Mouse (Mus musculus) retina, postnatal 7 days (tissue): ENCODE data around the gene Dnajc10.

Experiments
- DNase-seq: peaks from one replicate; pipeline ENCODE4 v3.0.0-alpha.2; 2012; ENCODE audit warnings: low read depth, low spot score

Dnajc10 gene

GRCm38 (mm10) chr2:80315242-80316161 is at the start of gene Dnajc10:
Gene Dnajc10, plus strand, starts transcription at chr2:80315466.
- peak; percentile 74 for DNase-seq

- peak; percentile 28 for DNase-seq
Observed at GRCm38 (mm10) chr2:80266894-80267293, 48.4 kb upstream of the Dnajc10 start.

DNA sequence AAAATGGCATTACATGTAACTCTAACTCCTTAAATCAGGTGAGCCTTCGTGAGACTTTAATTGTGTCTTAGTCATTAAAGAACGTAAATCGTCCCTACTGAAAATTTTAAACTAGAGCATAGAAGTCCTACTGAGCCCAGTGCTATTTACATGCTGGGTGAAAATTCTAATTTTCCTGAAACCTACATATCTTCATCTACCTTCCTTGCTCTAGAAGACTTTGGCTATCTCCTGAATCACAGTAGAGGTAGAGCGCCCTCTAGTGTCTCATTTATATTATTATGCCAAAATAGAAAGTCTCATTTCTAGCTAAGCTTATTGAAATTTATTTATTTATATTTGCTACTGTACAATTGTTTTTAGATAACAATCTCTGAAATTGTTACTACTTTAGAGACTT is 47.2 kb upstream of the Dnajc10 start:
- peak; percentile 32 for DNase-seq

GRCm38 (mm10) chr2:80271431-80271830 is 43.8 kb upstream of the Dnajc10 start:
- no peak for DNase-seq

DNA sequence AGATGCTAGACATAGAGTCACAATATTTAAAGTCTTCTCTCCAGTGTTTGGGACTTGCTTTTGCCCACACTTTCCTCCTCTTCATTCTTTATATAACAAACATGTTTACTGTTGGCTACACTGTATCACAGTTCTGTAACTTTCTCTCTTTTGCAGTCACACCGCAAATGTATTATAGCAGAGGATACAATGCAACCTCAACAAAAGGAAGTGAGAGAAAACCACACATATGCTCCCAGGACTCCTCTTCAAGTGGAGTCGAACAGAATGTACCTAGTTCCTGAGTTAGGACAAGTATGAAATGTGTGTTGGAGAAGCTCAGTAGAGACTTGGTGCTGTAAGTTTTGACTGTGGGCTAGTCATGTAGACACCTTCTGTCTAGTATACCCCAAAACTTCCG is 42.2 kb upstream of the Dnajc10 start:
- no peak for DNase-seq

GRCm38 (mm10) chr2:80273763-80274162 is 41.5 kb upstream of the Dnajc10 start:
- DNase-seq = no peak

DNA sequence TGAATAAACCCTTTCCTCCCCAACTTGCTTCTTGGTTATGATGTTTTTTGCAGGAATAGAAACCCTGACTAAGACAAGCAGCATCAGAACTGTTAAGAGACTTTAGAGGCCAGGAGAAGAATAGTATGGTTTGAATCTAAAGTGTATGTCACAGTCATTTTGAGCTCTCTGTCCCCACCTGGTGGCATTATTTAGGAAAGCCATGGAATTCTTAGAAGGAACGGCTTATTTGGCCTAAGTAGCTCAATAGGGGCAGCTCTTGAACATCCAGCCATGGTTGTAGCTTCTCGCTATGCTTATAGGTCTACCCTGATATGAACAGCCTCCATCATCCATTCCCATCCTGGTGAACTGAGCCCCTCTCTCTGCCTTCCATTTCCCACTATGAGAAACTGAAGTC is 40.1 kb upstream of the Dnajc10 start:
- DNase-seq = peak; percentile 40

DNA sequence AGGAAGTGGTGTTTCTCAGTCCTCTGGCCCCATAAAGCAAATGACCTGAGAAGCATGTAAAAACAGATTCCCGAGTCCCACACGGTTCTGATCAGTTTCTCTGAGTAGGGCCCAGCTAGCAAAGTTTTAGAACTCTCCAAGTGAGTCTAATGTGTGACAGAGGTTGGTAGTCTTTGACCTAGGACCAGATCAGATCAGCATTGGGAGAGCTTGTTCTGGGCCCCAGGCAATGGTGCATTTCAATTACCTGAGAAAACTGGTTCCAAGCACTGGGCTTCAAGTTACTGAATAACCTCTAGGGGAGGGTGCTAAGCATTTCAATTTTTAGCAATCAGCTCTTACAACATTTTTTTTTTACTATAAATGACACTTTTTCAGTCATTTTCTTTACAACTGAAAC is 33.1 kb upstream of the Dnajc10 start:
- DNase-seq = no peak

DNA sequence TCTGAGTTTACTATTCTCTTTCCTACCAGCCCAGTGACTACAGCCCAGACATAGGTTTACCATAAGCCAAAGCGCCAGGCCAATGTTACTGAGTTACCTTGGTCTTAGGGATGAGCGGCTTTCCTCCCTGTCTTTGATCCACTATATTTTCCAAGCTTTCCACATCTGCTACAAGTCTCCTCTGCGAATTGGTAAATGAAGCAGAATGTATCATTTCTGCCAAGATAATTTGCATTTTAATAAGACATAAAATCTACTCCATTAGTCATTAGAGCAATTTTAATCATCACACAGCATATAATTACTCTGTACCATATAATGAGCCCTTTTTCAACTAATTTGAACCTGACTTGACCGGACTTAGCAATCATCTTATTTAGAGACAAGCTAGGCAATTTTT is 28.9 kb upstream of the Dnajc10 start:
- no peak for DNase-seq

DNA sequence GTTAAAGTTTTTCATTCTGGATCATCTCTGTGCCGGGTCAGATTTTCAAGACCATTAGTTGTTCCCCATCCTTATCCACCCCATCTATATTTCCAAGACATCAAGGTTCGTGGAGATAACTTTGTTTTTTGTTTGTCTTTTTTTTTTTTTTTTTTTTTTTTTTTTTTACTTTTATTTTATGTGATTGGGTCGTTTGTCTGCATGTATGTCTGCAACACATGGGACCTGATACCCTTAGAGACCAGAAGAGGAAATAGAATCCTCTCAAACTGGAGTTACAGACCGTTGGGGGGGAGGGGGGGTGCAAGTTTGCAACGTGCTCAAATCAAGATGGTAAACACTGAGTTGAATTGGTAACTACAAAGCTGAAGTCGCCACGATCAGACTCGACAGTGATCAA is 23.1 kb upstream of the Dnajc10 start, which contains the start of gene Prdx6b:
Gene Prdx6b, plus strand, starts transcription at position 301 of the 400 bp plus-strand sequence.
- DNase-seq = no peak

- DNase-seq = no peak
Observed at GRCm38 (mm10) chr2:80298334-80298733, 16.9 kb upstream of the Dnajc10 start.

- DNase-seq = no peak
Observed at GRCm38 (mm10) chr2:80300806-80301205, 14.5 kb upstream of the Dnajc10 start.

GRCm38 (mm10) chr2:80303957-80304356 is 11.3 kb upstream of the Dnajc10 start:
- DNase-seq = no peak

DNA sequence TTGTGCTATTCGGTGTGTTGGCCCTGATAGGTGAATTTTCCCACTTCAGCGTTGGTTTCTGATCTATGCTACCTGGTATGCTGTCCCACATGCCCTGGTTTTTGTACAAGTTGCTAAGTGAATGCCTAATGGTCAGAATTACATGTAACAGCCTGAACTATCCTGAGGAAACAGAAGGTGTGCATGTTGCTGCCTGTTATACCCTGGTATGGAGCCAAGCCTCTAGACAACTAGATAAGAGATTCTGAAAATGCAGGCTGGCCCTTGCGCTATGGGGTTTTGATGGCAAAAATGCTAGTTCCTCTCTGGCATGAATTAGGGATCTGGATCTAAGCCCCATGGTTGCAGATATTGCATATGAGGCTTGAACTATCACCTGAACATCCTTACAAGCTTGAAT is 7.6 kb upstream of the Dnajc10 start:
- no peak for DNase-seq

DNA sequence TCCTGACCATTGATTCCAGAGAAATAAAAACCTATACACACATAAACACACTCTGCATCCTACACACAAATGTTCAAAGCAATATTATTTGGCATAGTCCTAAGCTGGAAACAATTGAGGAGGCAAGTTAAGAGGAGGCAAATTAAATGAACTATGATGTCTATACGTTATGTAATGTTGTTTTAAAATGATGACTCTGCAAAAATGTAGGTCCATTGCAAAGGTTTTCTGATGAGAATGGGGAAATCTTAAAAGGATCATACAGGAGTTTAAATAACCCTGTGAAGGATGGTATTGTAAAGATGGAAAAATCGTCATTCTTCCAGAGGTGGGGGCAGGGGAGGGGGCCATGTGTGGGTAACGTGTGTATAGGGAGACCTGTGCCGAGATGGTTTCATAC is 5.5 kb upstream of the Dnajc10 start:
- DNase-seq = no peak

DNA sequence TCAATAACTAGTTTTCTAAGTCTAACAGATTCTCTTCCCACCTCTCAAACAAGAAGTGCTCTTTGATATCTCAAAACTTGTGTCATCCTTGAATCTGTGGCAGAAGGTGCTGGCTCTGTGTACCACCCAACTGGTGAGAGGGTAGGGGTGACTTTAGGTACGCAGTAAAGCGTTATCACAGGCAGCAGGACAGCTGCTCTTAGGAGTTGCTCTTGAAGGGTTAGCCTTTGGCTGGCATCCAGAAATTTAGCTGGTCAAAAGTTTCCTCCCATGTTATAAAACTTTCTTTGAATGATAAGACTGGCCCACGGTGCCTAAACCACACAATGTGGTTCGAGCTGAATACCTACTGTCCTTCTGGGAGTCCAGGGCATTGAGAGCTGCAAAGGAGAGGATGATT is 4.5 kb upstream of the Dnajc10 start:
- no peak for DNase-seq

DNA sequence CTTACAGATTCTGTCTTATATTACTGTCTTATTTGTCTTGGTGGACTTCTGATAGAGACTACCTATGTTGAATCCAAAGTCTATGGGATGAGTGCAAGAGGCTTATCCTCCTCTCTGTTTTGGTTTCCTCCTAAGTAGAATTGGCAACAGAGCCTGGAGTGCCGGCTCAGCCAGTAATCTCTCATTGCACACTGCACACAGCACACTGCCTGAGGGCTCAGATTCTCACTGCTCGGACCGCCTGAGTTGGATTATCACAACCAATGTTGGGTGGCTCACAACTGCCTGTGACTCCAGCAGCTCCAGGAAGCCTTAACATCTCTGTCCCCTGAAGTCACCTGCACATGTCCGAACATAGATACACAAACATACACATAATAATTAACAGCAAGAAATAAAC is 3.9 kb upstream of the Dnajc10 start:
- no peak for DNase-seq

DNA sequence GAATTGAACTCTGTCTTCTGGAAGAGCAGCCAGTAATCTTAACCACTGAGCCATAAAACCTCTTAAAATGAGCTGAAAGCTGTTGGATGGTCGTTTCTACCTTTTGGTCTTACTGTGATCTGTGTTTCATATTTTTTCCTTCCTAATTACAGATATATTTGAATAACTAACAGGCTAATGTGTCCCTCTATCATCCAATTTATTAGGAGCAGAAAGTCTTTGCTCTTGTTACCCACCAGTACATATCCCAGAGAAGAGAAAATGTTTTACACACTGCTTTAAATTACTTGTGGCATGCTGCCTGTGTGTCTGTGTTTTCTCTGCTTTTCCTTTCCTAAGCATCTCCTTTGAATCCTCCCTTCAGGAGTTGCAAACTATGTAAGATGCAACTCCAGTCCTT is 1.1 kb upstream of the Dnajc10 start:
- DNase-seq = no peak

GRCm38 (mm10) chr2:80314854-80315241 is 418 bp upstream of the Dnajc10 start:
- no peak for DNase-seq

DNA sequence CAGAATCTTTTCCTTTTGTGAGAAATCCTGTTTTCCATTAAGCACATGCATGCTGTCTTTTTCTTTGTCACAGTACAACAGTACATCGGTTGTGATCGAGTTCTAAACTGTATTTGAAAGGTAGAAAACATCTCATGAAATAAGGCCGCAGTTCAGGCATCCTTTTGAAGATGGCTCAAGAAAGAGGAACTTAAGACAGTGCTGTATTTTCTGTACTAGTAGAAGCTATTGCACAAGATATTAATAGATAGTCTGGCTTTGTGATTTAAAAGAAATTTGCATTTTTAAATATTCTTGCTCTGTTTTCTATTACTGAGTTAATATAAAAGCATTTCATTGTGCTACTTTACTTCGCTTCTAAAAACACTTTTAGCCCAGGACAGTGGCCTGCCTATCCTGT is 7.6 kb downstream of the Dnajc10 start:
- no peak for DNase-seq

- no peak for DNase-seq
Observed at GRCm38 (mm10) chr2:80325779-80326178, 10.5 kb downstream of the Dnajc10 start.

DNA sequence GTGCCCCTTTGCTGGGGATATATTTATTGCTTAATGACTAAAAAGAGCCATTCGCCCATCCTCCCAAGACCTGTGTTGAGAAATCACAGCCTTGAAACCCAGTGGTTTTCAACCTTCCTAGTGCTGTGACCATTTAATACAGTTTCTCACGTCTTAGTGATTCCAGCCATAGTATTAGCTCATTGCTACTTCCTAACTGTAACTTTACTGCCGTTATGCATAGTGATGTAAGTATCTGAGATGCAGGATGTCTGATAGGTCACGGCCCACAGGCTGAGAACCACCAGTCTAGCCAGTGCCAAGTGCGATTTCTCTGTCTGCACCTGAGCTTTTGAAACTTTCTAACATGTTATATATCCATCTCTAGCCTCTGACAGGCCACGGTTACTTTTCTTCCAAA is 12.0 kb downstream of the Dnajc10 start:
- DNase-seq = no peak

GRCm38 (mm10) chr2:80328961-80329653 is 13.8 kb downstream of the Dnajc10 start:
- no peak for DNase-seq
